Mouse (Mus musculus) heart, postnatal 36 days (tissue): ENCODE measurements around the gene Scn7a. TPM values are rescaled to one million over a fixed set of nuclear protein-coding genes. Genes with fewer than 3 reads are reported as not detected.

ENCODE experiments used
- DNase-seq, 2 experiments: peaks; one replicate each; pipeline ENCODE4 v3.0.0; 2021 to 2022
- intact Hi-C: fragments of 180-260 bp; cut with DNase I; formaldehyde crosslinking; loops from one replicate; pipeline ENCODE4 v1.15.1; 2025
- total RNA-seq, 2 experiments: library from RNA; stranded (reverse); gene quantifications; 2 replicates each; pipeline ENCODE4 v1.2.3; 2021

Scn7a gene
- 10 to 100 TPM; 11.2 to 12.2 TPM for total RNA-seq

GRCm38 (mm10) chr2:66784765-66785164, at the start of gene Scn7a:
TSS of gene Scn7a (minus strand) at chr2:66784914.
- DNase-seq = peak; percentile 28 to 41
- intact Hi-C loops = no loop called here

DNA sequence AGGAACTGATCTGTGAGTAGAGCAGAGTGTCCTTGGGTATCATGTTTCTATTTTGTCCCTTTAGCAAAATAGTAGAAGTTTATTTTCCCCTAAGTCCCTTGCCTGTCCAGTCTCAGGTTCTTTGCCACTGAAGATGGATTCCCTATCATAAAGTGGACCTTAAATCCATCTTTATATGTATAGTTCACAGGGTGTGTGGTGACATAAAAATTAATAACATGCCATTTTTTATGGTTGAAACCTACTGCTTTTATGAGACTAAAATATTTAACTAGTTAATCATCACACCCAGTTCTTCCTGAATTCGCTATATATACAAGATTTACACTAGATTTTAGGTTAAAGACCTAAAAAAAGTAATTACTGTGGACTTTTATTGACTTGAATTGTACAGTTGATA, 43.0 kb upstream of the Scn7a start:
- DNase-seq = no peak
- intact Hi-C loops = no loop called here

DNA sequence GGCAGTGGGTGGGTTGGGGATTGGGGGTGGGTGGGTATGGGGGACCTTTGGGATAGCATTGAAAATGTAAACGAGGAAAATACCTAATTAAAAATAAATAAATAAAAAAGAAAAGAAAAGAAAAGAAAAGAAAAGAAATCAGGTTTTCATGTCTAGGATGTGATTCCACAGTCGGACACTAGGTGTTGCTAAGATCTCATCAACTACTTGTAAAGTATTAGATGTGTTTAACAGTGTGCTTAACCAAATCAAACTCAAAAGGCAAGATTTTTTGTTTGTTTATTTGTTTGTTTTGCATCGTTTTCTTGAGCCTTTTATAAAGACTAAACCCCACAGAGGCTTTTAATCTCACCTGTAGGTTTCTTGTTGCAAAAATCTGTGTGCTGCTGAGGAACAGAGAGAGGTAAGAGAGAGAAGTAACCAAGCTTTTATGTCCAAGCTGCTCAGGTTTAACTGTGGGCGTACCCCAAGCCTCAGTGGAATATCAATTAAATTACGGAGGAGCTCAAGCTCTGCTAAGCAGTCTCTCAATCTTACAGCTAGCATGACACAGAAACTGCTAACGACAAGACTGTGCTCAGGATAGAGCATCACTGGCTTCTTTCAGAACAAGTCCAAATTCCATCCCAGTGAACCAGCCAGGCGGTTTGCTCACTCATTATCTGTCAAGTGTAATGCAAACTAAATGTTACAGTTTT, 35.3 kb upstream of the Scn7a start:
- no peak for DNase-seq
- intact Hi-C loops = no loop called here

- peak in 1 of 2 experiments; percentile 3 for DNase-seq
Measured at GRCm38 (mm10) chr2:66799676-66800249, 15.0 kb upstream of the Scn7a start.

DNA sequence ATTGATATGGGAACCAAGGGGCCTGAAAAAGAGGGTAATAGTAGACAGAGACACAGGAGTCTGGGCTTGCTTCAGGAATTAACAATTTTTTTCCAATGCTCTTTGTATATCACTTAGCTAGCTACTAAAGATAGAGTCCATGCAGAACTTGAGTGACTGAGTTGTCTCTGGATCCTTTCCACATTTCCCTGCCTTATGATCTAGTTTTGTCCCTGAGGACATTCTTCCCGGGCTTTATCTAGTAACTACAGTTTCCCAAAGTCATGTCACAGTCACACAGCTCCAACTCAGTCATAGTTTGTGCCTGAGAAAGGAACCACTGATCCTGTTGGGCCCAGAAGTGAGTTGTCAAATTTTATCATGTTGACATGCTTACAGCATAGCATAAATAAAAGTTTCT, 12.8 kb upstream of the Scn7a start:
- no peak for DNase-seq
- intact Hi-C loops = no loop called here

More at GRCm38 (mm10) chr2:66799676-66800249, 15.0 kb upstream of the Scn7a start:
- intact Hi-C loops = loop anchor here (1.0 to 2.0 kb wide), 3 partner anchors 35 to 543 kb away; partner anchors contain the start of gene Ttc21b

- no peak for DNase-seq
- intact Hi-C loops = no loop called here
Measured at GRCm38 (mm10) chr2:66791629-66792028, 6.9 kb upstream of the Scn7a start.

- intact Hi-C loops = no loop called here
- DNase-seq = peak; percentile 26 to 57
Measured at GRCm38 (mm10) chr2:66780884-66781283, 3.8 kb downstream of the Scn7a start.

DNA sequence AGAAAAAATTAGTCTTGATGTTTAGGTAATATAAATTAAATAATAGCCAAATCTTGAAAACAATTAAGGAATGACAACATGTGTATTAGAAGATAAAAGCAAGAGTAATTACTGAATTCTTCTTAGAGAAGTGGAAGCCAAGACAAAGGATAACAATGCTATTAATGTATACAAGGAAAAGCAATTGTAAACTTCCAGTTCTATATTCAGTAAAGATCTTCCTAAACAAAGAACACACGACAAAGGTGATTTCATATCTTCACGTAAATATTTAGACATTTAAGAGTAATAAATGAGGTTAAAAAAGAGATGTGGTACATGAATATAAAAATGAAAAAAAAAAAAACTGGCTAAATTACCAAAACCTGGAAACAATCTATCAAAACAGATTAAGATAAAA, 16.7 kb downstream of the Scn7a start:
- intact Hi-C loops = no loop called here
- no peak for DNase-seq

DNA sequence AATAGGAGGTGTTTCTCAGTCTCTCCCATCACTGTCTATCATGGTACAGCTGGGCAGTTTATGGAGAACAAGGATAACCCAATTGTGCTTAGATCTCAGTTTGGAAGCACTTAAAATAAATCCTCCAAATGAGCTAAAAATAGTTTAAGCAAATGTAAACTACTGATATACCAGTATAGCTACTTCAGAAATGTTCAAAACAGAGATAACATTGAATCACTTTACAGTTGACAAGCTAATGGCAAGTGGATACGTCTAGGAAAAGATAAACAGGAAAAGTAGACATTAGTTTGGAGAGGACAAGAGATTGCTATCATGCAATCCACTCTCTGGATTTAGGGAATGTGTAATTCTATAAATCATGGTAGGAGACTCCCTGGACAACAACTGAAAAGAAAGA, 19.5 kb downstream of the Scn7a start:
- intact Hi-C loops = loop anchor here (2.0 kb wide), 1 partner anchor 34 kb away; no protein-coding TSS in a partner anchor
- no peak for DNase-seq

GRCm38 (mm10) chr2:66762905-66763304, 21.8 kb downstream of the Scn7a start:
- intact Hi-C loops = no loop called here
- DNase-seq = peak in 1 of 2 experiments; percentile 9

DNA sequence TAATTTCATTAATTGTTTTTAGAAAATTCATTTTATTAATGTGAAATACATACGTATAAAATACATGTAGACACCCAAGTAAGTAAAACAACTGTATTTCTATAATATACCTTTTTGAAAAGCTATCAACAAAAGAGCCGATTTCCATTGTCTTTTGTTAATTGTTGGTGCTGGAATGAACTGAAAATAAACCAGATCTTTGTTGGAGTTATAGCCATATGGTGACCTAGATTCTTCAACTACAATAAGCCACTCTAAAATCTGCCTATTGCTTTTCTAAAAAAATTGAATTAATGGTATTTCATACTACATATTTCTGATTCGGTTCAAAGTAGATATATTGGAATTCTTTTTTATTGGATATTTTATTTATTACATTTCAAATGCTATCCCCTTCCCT, 56.7 kb downstream of the Scn7a start:
- no peak for DNase-seq
- intact Hi-C loops = no loop called here

- DNase-seq = no peak
- intact Hi-C loops = no loop called here
Measured at GRCm38 (mm10) chr2:66727585-66727974, 57.1 kb downstream of the Scn7a start.

GRCm38 (mm10) chr2:66726878-66727584, 57.7 kb downstream of the Scn7a start:
- intact Hi-C loops = no loop called here
- no peak for DNase-seq

- intact Hi-C loops = no loop called here
Measured at GRCm38 (mm10) chr2:66712071-66712470, 72.6 kb downstream of the Scn7a start.

GRCm38 (mm10) chr2:66692300-66692699, 92.4 kb downstream of the Scn7a start:
- intact Hi-C loops = no loop called here
- no peak for DNase-seq

More at GRCm38 (mm10) chr2:66712071-66712470, 72.6 kb downstream of the Scn7a start:
- no peak for DNase-seq

- intact Hi-C loops = no loop called here
- no peak for DNase-seq
Measured at GRCm38 (mm10) chr2:66661988-66662387, 122.7 kb downstream of the Scn7a start.

DNA sequence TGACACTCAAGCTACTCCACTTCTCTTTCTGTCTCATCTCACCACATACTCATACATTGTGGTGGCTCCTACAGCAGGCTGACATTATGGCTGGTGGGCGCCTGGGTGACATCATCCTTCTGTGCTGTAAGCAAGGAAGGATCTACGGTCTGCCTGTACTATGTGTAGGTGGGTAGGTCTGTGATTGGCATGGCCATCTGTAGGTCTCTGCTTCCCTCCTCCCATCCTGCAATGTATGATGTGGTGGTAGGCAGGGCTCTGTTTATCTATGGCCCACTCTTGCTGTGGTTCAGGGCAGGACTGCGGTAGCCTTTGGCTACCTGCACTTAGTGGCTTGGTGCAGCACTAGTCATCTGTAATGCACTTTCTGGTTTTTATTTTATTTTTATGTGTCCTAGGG, 128.3 kb downstream of the Scn7a start:
- intact Hi-C loops = no loop called here
- DNase-seq = no peak

DNA sequence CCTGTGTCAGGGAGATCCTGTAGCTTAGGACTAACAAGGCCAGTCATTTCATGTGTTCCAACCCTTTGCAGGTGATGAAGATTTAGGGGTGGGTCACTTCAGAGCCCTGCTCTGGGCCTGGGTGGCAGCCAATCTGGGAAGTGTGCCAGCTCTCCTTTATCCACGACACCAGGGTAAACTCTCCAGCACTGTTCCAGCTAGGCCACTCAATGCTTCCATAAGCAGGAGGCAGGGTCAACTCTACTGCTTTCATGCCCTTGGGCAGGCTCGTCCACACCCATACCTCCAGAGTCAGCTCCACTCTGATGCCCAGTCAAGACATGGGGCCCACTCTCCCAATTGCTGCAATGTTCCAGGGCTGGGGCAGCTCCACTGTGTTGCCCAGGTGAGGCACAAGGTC, 129.3 kb downstream of the Scn7a start:
- no peak for DNase-seq
- intact Hi-C loops = no loop called here

GRCm38 (mm10) chr2:66644384-66644783, 140.3 kb downstream of the Scn7a start:
- no peak for DNase-seq
- intact Hi-C loops = loop anchor here (10.0 kb wide), 1 partner anchor 390 kb away; the partner anchor contains the start of gene Ttc21b

DNA sequence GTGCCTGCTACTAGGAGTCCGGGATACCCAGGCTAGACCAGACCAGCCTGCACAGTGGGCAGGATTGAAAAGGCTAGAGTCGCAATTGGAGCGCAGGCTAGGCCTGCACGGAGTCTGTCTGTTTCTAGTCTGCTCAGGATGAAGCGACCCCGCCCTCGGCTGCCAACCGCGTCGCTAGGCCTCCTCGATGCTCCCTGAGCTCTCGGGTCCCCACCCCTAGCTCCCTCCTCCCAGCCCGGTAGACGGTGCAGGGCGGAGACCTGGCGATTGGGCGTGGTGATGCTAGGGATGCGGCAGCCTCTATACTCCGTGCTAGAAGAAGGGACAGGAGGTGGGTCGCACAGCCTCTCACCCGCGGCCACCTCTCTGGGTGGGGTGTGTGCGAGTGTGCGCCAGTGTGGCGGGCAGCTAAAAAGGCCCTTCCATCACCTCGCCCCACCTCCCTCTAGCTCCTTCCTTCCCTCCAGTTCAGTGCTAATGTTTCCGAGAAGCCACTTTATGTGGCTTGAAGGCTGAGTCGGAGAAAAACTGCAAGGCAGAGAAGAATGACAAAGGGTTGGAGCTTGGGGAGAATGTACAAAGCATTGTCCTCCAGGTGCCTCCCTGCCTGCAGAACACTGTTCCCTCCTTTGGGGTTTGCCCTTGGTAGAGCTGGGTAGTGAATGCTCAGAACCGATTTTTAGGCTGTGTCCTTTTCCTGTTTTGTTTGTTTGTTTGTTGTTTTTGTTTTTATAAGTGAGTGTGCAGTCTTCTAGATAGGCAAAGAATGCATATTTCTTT, 149.9 kb downstream of the Scn7a start, which contains the start of gene Scn9a:
TSS of gene Scn9a (minus strand) at position 383 of the 780 bp plus-strand sequence.
- intact Hi-C loops = no loop called here
- DNase-seq = no peak

DNA sequence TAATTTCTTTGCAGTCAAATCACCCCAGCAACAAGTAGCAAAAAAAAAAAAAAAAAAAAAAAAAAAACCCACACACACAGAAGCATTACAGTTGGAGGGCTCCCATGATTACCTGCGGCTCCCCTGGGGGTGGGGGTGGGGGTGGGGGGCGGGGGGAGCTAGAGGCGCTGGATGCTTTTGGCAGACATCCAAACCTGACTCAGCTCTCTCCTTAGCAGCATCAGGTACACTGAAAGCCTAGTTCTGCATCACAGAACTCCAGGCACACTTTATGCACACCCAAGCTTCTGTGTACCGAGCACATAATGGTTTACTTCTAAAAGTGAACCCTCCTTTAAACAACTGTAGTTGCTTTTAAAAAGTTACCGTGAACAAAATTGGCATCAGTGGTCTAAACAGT, 152.0 kb downstream of the Scn7a start:
- intact Hi-C loops = no loop called here
- no peak for DNase-seq
